Mouse (Mus musculus): ENCODE results near the gene Dagla. TPM values are rescaled to one million over a fixed set of nuclear protein-coding genes. Genes with fewer than 3 reads are reported as not detected.

Dagla gene
- polyA plus RNA-seq (2015; fragmentation: Nextera tagmentation; extraction: Ambion mirVana) = 1.7 and 2.6 TPM in 2 replicates

DNA sequence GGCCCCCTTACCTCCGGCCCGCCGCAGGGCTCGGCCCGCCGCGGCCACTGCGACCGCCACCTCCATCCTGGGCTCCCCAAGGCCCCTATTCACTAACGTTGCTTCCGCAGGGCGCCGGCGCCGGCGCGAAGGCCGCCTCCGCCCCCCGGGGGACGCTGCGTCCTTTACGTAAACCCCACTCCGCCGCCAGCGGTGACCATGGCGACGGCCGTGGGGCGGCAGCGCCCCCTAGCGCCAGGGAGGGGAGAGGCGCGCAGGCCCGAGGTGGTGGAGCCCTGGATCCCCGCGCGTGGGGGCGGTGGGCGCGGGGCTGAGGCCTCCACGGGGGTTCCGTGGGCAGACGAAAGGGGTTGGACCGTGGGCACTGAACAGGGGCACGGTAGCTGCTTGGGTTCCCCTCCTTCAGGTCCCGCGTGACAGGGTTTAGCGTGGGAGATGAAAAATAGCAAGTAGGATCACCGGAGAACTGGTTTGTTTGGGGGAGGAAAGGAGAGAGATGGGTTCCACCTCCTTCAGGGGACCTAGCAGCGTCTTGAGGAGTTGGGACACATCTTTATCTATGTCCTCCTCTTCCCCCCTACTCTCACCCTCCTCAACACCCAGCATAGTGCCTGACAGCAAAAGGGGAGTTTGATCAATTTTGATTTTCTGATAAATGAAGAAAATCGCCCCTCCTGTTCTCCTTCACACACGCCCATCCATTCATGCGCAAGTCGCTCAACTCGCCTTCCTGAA, at the start of gene Dagla:
TSS of gene Dagla (minus strand) at position 68 of the 735 bp plus-strand sequence.

DNA sequence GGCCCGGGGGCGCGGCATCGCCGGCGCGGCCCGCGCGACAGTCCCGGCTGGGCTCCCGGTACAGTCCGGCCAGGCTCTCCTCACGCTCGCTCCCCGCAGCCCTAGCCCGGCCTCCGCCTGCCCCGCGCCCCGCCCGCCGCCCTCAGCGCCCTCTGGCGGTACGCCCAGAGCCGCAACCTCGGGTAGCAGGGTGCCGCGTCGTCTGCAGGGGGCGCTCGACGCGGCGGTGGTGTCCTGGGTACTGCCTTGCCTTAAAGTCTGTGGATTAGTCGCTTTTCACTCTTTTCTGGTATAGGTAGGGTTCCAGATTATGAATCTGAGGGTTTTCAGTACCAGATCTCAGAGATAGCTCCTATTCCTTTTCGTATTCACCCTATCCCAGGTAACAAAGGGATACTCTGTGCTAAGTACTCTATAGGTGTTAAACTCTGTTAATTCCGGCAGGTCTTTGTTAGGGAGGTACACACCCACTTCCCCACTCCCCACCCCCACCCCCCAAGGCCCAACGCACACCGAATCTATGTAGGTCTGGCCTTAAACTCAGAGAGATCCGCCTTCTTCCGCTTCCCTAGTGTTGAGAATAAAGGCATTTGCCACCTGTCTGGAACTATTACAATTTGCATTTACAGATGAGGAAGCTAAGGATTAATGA, 63.9 kb downstream of the Dagla start, which contains the start of gene Myrf:
TSS of gene Myrf (minus strand) at position 95 of the 652 bp plus-strand sequence.

GRCm38 (mm10) chr19:10203848-10204615, 100.6 kb downstream of the Dagla start, which contains the start of the genes Tmem258 and Fen1:
Gene Tmem258 (plus strand): TSS chr19:10204014.
Gene Fen1 (minus strand): TSS chr19:10204169.

Other genes starting within 250 kb of the Dagla start
- gene Fads2, start 203.1 kb downstream of the Dagla start, polyA plus RNA-seq (2015; fragmentation: Nextera tagmentation; extraction: Ambion mirVana) = 160 and 345 TPM in 2 replicates
- 81.3 and 126 TPM in 2 replicates for gene Fads1, start 122.0 kb downstream of the Dagla start, polyA plus RNA-seq (2015; fragmentation: Nextera tagmentation; extraction: Ambion mirVana)
- 538 and 559 TPM in 2 replicates for gene Tmem258, start 100.9 kb downstream of the Dagla start, polyA plus RNA-seq (2015; fragmentation: Nextera tagmentation; extraction: Ambion mirVana)
- 33.0 and 47.4 TPM in 2 replicates for gene Fen1, start 100.7 kb downstream of the Dagla start, polyA plus RNA-seq (2015; fragmentation: Nextera tagmentation; extraction: Ambion mirVana)
- gene Myrf, start 64.1 kb downstream of the Dagla start, polyA plus RNA-seq (2015; fragmentation: Nextera tagmentation; extraction: Ambion mirVana) = 3.1 and 4.0 TPM in 2 replicates
- gene Syt7, start 84.2 kb upstream of the Dagla start, polyA plus RNA-seq (2015; fragmentation: Nextera tagmentation; extraction: Ambion mirVana) = 5.5 and 7.3 TPM in 2 replicates
- 0.65 and 1.9 TPM in 2 replicates for gene Lrrc10b, start 152.6 kb upstream of the Dagla start, polyA plus RNA-seq (2015; fragmentation: Nextera tagmentation; extraction: Ambion mirVana)
- not detected in 2 replicates for gene Ppp1r32, start 178.1 kb upstream of the Dagla start, polyA plus RNA-seq (2015; fragmentation: Nextera tagmentation; extraction: Ambion mirVana)
- gene Cpsf7, start 220.4 kb upstream of the Dagla start, polyA plus RNA-seq (2015; fragmentation: Nextera tagmentation; extraction: Ambion mirVana) = 22.1 and 25.6 TPM in 2 replicates
- 57.9 and 63.1 TPM in 2 replicates for gene Sdhaf2, start 221.3 kb upstream of the Dagla start, polyA plus RNA-seq (2015; fragmentation: Nextera tagmentation; extraction: Ambion mirVana)

Measured in adrenal gland, postnatal 0 days (tissue).